ENCODE assay signal across 19 mouse cellular contexts in the genomic region with DNA sequence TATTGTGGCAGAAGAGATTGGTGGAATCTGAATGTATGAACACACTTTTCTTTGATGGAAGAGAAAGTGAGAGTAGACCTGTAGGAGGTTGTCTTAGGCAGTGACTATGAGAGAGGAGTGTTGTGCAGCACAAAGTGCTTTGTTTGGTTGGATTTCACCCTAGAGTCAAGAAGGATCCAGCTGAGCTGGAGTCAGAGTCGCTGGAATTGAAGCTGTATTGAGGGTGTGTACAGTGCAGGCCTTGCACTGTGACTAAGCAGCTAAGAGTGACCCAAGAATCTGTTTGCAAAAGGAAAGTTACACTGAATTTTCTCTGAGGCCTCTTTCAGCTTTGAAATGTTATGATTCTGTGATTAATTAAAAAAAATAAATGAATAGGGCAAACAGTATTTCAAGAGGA. TPM values are rescaled to one million over a fixed set of nuclear protein-coding genes. Genes with fewer than 3 reads are reported as not detected.
"Had no signal": no experiment of that assay in that cellular context is flagged by ENCODE, and none has a peak within 500 bp of the region (broad histone marks: within the 10 kb centered on the region; RNA-seq: fewer than 3 reads in every experiment).

No protein-coding gene starts in this region.

- DNase-seq: kidney, adult 18-20 months; kidney, adult 9 months; kidney, postnatal 10 days; layer of hippocampus, adult 9-11 months; liver, embryonic 13.5 days; lung, postnatal 4 days; right cerebral cortex, adult 18-20 months; right cerebral cortex, postnatal 14 days; right cerebral cortex, postnatal 4 days; thymus, postnatal 25 days had no signal

- H3K27ac ChIP-seq: layer of hippocampus, adult 2 months; left cerebral cortex, adult 2 months; liver, embryonic 13.5 days; lung, embryonic 15.5 days; midbrain, embryonic 12.5 days; midbrain, embryonic 15.5 days; neural tube, embryonic 12.5 days; neural tube, embryonic 15.5 days; stomach, embryonic 15.5 days had no signal

- H3K4me3 ChIP-seq: layer of hippocampus, adult 2 months; left cerebral cortex, adult 2 months; liver, embryonic 13.5 days; lung, embryonic 15.5 days; midbrain, embryonic 12.5 days; midbrain, embryonic 15.5 days; neural tube, embryonic 12.5 days; neural tube, embryonic 15.5 days; stomach, embryonic 15.5 days had no signal

- H3K9ac ChIP-seq: liver, embryonic 13.5 days; lung, embryonic 15.5 days; midbrain, embryonic 12.5 days; midbrain, embryonic 15.5 days; neural tube, embryonic 12.5 days; neural tube, embryonic 15.5 days; stomach, embryonic 15.5 days had no signal

- H3K4me2 ChIP-seq: liver, embryonic 13.5 days; lung, embryonic 15.5 days; midbrain, embryonic 12.5 days; midbrain, embryonic 15.5 days; neural tube, embryonic 12.5 days; neural tube, embryonic 15.5 days; stomach, embryonic 15.5 days had no signal

- H3K9me3 ChIP-seq: liver, embryonic 13.5 days; lung, embryonic 15.5 days; midbrain, embryonic 12.5 days; midbrain, embryonic 15.5 days; neural tube, embryonic 12.5 days; neural tube, embryonic 15.5 days; stomach, embryonic 15.5 days had no signal

- H3K36me3 ChIP-seq: liver, embryonic 13.5 days; lung, embryonic 15.5 days; midbrain, embryonic 12.5 days; midbrain, embryonic 15.5 days; neural tube, embryonic 12.5 days; neural tube, embryonic 15.5 days; stomach, embryonic 15.5 days had no signal

- H3K27me3 ChIP-seq: liver, embryonic 13.5 days; lung, embryonic 15.5 days; midbrain, embryonic 12.5 days; midbrain, embryonic 15.5 days; neural tube, embryonic 12.5 days; neural tube, embryonic 15.5 days; stomach, embryonic 15.5 days had no signal

- ATAC-seq: intestine, embryonic 16.5 days; midbrain, embryonic 15.5 days had no signal

- H3K4me1 ChIP-seq: liver, embryonic 13.5 days; midbrain, embryonic 12.5 days; midbrain, embryonic 15.5 days; neural tube, embryonic 12.5 days; neural tube, embryonic 15.5 days; stomach, embryonic 15.5 days had no signal

RNA-seq across cellular contexts. Expression of gene Icos, which starts 52.2 kb away (rescaled TPM):
- polyA plus RNA-seq: midbrain, embryonic 15.5 days had no signal
